Mouse (Mus musculus) left cerebral cortex, postnatal 36 days (tissue): ENCODE measurements at regions not wholly inside any gene's neighbourhood (a gene's known extent, or its start where the extent isn't known, plus 50 kb on each side); places are given as distances from the start of the nearest gene placed in this dataset.

Source experiments
- DNase-seq, 2 experiments: peaks; one replicate each; pipeline ENCODE4 v3.0.0; 2021 to 2022; ENCODE audit warnings: low spot score in 2 of 2, mixed read lengths in 1 of 2
- intact Hi-C: fragments of 180-260 bp; cut with DNase I; formaldehyde crosslinking; loops from one replicate; pipeline ENCODE4 v1.15.1; 2025

DNA sequence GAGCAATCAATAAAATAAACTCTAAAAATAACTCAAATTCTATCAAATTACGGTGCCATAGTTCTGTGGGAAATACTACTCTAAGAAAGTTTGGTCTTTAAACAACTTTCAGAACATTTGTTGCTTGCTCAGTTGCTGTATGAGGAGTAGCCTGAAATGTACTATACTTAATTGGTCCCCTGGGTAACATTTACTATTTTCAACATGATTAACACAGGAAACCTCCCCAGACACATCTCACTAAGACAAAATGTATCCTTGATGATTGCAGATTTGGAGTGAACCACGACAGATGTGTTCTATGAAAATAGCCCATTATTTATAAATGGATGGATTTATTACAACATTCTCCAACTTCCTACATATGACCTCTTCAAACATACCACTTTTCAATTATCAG is 1055.6 kb upstream of the 4930412O13Rik start:
- no peak for DNase-seq
- intact Hi-C loops = no loop called here
